Mouse (Mus musculus) layer of hippocampus, adult 9-11 months (tissue): ENCODE measurements around the gene Calcoco1.

Experiments used
- DNase-seq: peaks from one replicate; pipeline ENCODE4 v3.0.0; 2022

Gene Calcoco1

DNA sequence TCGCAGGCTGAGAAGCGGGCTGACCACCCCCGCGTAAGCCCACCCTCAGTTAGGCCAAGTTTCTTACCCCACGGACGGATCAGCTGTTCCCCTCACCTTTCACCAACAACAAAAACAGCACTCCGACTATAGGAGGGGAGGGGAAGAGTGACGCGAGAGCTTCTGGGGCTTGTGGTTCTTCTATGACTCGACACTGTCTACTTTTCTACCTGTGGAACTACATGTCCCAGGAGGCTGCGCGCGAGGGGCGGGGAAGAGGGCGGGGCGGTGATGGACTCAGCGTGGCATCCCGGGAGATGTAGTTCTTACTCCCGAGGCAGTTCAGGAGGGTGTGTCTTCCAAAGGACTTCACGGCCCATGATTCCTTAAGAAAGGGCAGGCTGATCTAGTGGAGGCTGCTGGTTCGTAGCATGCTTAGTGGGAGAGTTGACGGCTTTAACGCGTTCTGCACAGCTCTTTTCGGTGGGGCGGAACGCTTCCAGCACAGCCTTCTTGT lies at the start of gene Calcoco1:
Gene Calcoco1 (minus strand): TSS at position 199 of the 496 bp plus-strand sequence.
- peak; percentile 97 for DNase-seq

DNA sequence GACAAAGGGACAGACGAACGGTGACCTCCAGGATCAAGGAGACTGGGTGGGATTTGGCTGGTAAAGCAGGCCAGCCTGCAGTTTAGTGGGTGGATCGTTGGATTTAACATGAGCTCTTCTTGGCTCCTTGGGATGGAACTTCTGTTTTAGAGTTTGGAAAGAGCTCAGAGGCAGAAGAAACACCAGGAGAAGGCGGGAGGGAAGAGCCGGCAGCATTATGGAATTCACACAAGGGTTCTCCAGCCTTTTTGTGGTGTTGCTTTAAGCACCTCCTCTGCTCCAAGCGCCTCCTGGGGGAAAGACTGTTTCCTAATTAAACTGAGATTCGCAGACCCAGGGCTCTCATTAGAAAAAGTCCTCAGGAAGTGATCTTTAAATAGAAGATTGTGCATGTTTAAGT lies 48.9 kb upstream of the Calcoco1 start:
- no peak for DNase-seq

DNA sequence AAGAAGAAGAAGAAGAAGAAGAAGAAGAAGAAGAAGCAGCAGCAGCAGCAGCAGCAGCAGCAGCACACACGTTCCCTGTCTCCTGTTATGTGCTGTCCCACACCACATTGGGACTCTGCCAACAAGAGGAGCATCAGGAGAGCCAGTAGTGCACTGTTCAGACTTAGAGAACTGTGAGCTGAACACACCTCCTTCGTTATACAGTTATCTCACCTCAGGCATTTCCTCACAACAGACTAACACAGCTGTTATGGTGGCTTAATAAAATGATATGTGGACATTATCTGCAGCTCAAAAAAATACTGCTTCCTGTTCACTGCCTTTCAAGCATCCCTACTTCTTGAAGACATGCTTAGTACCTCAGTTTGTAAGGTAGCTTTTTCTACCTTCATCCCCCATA lies 43.2 kb upstream of the Calcoco1 start:
- no peak for DNase-seq

DNA sequence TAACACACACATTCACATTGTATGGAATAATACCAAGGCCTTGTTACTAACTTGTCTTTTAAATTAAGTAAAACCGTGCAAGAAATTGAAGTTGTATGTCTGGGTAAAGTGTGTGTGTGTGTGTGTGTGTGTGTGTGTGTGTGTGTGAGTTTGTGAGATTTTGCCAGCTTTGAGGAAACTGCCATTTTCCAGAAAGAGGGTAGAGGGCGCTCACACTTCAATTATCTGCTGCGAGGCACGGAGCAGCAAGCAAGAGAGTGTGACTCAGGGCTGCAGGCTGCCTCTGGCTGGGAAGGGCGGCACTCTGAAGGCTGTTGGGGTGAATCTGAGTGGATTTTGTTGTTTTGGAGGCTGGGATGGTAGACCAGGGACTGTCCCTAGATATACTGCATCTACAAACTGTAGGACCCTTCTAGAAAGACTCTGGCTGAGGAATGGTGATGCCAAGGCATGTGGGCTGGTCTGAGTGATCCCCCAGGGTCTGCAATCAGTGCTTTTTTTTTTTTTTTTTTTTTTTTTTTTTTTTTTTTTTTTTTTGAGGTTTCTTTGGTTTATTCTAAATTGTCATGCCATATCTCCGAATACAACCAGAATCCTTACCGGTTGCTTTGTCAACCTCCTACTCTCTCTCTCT lies 39.9 kb upstream of the Calcoco1 start:
- peak; percentile 51 for DNase-seq

DNA sequence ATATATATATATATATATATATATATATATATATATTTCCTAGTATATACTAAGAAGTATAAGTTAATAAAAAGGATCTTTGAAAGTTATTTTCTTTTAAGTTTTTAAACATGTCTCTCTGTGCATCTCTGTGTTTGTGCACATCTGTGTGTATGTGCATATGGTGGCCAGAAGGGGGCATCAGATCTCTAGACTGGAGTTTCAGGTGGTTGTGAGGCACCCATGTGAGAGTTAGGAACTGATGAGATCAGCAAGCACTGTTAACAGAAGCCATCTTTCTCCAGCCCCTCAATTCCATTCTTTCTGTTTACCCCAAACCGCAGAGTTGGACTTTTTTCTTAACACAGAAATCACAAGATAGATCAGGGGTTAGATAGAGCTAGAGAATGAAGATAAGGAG lies 35.7 kb upstream of the Calcoco1 start:
- DNase-seq, result no peak

DNA sequence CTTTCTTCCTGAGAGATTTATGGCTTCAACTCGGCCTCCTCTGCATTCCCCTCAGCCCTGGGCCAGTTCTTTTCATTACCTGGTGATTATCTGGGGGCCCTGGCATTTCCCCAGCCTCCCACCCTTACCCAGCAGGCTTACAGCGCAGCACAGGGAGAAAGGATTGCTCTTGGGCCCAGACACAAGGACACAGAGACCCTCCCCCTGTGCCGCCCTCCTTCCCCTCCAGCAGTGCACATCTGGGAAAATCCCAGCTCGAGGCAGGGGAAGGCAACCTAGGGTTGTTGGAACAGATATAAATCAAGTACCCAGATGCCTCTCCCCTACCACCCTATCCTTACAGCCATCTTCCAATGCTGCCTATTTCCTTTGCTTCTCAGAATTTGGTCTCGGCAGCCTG lies 33.1 kb upstream of the Calcoco1 start:
- DNase-seq, result no peak

DNA sequence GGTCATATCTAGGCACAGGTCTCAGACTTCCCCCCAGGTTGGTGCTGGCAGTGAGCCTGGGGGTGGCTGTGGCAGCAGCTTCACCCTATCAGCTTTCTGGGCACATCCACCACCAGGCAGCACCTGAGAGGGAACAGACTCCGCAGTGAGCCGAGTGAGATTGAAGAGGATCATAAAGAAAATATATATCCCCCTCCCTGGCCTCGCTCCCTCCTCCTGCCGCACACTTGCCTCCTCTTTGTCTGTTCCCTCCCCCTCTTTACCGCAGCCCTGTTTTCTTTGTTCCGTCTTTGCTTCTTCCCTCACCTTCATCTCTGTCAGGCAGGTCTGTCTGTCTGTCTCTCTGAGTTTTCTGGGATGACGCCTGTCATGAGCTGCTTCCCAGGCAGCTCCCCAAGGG lies 32.4 kb upstream of the Calcoco1 start:
- DNase-seq, result no peak

DNA sequence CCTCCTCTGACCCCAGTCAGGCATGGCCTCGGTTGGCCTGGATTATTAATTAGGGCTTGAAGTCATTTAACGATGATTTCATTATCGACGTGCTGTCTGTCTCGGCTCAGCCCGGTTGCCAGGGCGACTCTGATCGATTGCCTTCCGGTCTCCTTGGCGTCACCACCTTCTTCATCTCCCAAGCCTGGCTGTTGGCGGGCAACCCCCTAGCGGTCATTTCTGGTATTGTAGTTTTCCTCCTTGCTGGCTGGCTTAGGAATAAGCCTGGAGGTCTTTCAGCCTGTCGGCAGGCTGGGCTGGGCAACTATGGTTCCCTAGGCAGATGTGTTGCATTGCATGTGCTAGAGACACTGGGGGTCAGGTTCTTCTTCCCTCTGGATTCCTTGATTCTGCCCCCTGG lies 31.2 kb upstream of the Calcoco1 start:
- DNase-seq, result no peak

DNA sequence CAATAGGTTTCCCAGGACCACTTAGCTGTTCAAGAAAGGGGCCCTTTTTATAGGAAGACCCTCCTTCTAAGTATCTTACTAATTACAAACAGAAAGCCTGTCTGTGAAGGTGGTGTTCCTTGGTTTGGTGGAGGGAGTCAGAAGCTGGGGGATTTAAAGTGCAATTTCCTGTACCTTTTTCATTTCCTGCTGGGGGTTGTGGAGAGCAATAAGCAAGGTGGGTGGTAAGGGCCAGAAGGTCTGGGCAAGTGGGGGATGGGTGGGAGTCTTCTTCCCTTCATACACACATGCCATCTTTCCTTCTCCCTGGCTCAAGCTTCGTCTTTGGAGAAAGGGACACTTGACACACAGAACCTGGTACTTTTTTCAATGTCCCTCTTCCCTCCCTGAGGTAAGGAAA lies 30.2 kb upstream of the Calcoco1 start:
- no peak for DNase-seq

DNA sequence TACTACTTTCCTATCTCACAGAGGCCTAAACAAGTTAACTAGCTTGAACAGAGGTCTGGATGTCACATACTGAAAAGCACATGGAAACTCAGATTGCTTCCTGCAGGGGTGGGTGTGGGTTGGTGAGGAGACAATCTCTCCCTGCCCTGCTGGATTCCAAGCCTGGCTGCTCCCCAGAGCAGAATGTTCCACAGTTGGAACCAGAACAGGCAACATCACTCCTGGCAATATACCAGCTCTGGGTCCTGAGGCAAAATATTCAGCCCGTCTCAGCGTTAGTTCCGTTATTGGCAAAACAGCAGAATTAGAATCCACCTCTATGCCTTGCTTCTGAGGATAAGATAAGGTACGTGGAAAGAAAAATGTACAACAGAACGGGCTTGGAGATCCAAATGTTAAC lies 28.3 kb upstream of the Calcoco1 start:
- DNase-seq, result peak; percentile 83

DNA sequence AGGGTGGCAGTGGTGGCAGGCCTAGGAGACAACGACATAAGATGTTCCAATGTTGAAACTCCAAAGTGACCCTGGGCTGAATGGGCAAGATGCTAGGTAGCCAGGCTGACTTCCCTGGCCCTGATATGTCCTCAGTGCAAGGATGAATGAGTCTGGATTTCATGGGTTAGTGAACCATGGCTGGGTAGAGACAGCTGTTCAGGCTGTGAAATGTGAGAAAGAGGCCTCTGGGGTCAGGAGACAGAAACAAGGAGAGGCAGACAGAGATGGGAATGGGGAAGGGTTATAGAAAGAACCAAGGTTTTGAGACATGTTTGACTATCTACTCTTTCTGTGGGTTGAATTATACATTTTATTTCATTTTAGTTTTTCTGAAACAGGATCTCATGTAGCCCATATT lies 27.1 kb upstream of the Calcoco1 start:
- no peak for DNase-seq

DNA sequence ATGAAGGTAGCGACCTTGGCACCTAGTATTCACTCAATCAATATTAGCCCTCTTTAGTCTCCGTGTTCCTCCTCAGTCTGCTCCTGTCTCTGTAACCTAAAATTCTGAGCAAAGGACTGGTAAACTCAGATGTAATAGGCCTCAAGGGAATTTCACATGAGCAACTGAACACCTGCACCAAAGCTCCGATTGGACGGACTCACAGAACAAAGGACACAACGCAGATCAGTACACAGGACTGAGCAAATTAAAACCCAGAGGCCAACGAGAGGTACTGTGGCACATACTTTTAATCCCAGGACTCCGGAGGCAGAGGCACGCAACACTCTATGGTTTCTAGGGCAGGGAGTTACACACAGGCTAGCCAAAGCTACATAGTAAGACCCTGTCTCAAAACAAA lies 25.9 kb upstream of the Calcoco1 start:
- no peak for DNase-seq

DNA sequence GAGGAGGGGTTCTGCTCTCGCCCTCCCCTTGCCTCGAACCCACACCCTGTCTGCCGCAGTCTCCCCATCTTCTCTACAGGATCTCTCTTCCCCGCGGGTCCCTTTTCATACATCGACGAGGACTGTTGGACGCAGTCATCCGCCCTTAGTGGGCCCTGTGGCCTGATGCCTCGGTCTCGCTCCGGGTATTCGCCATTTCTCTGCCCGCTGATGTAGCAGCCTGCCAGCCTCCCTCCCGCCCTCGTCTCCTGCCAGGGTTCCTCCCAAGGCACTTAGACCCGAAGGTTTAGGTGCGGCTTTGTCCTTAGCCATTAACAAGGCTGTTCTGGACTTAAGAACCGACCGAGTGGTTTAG lies 25.3 kb upstream of the Calcoco1 start:
- DNase-seq, result no peak

DNA sequence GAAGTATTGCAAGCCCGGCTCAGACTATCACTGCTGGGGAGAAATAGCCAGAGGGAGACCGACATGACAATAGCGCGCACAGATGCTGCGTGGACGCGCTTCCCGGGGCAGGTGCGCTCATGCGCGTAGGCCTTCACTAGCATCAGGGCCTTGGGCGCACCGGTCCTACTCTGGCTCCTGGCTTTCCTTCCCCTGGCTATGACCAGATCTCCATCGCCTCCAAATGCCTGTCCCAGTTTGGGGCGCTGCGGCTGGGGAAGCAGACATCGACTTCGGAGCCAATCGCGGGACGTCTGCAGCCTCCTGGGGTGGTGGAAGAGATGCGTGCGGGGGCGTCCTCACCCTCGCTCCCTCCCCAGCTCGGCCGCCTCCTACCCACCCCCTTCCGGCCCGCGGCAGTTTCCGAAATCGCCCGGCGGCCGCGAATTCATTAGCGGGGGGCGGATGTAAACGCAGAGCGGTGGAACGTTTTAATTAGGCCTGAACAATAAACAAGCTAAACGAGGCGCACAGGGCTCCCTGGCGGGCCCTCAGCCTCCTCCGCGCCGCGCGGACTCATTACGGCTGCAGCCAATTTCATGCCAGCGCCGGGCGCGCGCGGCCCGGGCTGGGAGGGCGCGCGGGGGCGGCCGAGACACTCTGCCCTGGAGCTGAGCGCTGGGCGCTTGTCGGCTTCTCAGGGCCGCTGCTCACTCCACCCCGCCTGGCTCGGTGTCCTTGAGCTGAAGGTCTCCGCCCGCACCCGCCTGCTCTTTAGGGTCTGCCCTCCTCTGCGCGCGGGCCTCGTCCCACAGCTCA lies 24.7 kb upstream of the Calcoco1 start:
- peak; percentile 70 for DNase-seq

DNA sequence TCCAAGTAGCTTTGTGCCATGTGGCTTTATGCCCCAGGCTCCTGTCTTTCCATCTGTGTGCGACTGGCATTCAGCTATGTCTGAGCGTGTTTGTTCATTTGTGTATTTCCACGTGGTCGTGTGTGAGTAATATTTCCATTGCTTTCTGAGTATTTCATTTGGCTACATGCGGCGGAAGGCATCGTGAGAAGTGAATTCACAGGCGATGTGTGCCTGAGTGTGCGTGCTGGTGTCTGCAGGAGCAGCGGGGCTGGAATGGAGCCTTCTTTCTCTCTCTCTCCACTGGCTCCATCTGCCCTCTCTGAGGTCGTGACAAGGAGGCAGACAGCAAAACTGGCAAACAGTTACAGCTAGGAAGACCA lies 24.1 kb upstream of the Calcoco1 start:
- peak; percentile 80 for DNase-seq

DNA sequence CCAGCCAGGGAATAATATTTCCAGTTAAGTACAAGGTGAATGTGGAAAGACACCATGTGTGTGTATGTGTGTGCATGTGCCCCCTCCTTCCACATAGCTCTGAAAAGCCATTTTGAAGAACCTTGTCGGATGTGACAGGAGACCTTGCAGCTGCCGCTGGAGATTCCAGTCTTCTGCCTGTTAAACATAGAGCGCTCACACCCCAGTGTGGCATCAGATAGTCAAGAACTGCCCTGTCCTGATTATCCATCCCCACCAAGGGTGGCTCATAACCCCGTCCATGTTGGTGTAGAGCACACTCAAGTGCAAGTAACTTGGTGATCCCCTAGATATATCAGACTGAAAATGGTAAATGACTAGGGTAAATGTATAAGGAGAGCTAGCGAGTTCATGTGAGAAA lies 23.4 kb upstream of the Calcoco1 start:
- DNase-seq, result no peak

DNA sequence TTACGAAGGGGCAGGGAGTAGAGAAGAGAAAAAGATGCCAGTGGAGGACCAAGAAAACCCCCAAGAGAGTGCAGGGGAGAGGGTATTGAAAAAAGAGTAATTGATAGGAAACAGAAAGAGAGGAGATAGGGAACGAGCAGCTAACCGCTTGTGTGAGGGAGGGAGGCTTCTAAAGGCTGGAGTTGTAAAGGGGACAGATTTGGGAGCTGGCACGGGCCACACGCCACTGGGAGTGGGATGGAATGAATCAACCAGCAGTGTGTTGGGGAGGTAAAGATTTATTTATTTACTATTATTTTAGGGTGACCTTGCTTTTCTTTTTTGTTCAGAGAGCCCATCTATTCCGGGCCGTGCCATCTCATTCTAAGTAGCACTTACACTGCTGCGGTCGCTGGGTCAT lies 22.9 kb upstream of the Calcoco1 start:
- no peak for DNase-seq

DNA sequence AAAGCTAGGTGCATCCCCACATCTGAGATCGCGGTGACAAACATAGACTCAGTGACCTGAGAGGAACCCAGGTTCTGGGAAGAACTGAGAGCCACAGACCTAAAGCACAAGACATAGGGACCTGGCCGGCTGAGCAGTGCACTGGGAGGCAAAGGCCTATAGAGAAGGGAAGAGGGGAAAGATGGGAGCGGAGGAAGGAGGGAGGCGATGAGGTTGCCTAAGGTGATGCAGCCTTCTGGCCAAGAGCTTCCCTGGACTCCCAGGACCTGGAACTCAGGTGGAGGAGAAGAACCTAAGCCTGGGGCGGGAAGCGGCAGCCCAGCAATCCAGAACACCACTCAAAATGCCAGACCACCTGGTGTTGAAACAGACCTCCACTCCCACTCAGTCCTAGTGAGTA lies 22.4 kb upstream of the Calcoco1 start:
- DNase-seq, result no peak

DNA sequence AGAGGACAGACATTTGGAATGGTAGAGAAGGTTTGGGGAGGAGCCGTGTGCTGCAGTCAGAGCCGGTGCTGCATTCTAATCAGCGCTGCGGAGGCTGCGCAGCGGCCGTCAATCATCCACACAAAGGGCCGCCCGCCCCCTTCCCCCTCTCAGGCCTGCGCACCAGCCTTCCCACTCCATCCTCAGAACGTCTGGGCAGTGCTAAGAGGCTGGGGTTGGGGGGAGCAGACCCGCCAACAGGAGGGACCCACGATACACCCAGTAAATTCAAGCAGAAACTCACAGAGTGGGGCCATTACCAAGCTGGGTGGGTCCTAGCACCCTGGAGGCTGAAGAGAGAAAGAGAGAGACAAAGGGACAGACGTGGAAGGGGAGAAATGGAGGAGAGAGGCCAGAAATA lies 22.0 kb upstream of the Calcoco1 start:
- peak; percentile 57 for DNase-seq

DNA sequence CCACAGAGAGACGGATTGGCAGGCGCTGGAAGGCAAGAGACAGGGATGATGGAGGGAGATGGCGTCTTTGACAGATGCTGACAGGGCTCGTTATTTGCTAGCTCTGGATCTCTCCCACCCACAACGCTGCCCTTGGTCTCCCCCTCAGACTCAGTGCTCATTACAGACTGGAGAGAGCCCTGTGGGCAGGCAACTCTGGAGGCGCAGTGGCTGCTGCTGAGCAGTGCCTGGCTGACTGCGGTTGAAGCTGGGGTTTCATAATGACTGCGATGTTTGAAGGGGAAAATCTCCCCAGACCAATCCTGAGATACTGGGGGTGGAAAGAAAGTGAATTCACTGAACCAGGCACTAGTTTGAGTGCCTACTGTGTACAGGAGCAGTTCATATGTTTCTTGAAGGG lies 21.2 kb upstream of the Calcoco1 start:
- no peak for DNase-seq

DNA sequence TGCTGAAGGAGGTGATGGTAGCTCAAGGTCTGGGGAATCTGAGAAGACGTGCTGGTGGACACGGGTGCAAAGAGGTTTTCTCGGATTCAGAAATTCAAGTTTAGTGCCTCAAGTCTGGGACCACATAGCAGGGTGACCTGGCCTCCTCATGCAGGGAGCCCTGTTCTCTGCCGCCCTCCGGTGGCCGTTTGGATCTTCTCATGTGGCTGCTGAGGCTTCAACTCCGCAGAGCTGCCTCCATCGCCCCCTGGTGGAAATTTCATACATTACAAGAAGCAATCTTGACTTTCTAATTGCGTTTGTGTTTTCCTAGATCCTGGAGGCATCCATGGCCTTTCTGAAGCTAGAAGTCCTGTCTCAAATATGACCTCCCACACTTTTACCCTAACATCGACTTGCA lies 20.6 kb upstream of the Calcoco1 start:
- DNase-seq, result peak; percentile 93

DNA sequence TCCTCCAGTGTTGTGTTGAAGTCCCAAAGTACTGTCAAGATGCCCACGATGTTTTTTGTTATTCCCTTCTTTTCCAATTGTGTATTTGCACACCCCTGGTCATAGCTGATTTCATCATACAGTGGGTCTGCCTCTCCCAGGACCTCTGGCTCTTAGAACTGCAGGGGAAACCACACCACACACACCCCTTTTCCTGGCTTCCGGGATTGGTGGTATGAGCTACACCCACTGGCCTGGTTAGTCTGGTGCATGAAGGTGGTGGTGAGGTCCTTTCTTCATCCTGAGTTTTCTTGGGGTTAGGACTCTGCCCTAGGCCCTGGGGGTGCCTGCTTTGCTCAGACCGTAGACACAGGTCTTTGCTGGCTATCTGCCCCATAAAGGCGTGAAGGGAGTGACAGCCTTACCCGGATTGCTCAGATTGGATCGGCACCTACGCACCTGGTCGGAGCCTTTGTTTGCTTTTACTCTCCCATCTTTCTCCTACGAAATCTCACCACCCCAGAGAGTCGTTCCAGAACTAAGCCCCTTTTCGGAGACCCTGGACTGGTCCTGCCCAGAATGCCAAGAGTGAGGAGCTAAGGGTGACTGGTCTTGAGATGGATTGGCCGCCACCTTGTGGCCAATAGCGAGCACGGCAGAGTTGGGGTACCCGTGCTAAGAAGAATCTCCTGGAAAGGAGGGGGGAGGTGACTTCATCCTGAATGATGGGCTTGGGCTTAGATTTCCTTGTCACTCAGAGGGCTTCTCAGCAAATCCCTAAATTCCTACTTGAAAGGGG lies 17.7 kb upstream of the Calcoco1 start:
- DNase-seq, result peak; percentile 70

DNA sequence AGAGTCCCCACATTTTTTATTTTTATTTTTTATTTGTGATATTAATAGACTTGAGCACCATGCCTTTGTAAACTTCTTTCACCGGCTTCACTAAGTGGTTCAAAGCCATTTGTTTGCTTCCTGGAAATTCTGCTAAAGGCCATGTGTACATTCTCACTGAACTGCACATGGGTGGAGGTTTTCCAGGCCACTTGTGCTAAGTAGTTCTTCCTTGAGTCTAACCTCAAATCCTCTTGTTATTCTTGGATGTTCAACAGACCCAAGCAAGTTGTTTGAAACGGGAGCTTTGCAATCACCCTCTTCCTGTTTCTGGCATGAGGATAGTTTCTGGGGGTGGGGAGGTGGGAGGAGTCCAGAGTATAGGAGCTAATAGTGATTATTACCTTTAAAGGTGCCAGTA lies 16.5 kb upstream of the Calcoco1 start:
- no peak for DNase-seq

DNA sequence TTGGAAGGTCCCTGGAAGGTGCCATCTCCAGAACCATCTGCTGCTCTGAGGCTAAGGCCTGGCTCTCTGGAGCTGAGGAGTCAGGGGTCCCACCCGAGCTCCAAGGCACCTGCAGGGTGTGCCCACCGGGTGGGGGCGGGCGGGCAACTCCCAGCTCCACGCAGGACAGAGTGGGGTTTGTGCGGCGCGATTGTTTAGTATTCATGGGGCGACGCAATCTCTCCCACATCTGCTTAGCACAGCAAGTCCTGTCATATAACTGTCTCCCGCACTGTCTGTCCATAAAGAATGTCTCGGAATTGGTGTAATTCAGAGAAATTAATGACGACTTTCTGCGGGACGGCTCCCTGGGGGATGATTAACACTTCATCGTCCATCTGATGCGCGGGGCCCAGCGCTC lies 15.1 kb upstream of the Calcoco1 start:
- DNase-seq, result no peak
